Mouse (Mus musculus): ENCODE data around the gene Catip. TPM values are rescaled to one million over a fixed set of nuclear protein-coding genes. Genes with fewer than 3 reads are reported as not detected.

Catip gene
- polyA plus RNA-seq, 1 experiment from 2014 or later = 0.33 TPM

- H3K27ac ChIP-seq (ENCODE audit: low read depth, low read length) = peak overlapping the region; percentile 73
- H3K27me3 ChIP-seq (replicated peaks; ENCODE audit: control insufficient read depth, insufficient read depth, low read length) = no peaks in the 10 kb centered on the region
- peak overlapping the region; percentile 80 for H3K4me2 ChIP-seq (replicated peaks; ENCODE audit: low read depth)
- ATAC-seq = peak; percentile 90
- H3K36me3 ChIP-seq (ENCODE audit: control insufficient read depth, insufficient read depth) = peaks cover 23% of the 10 kb centered on the region
- under 1% methylated on average over 39 of the region's 41 CpGs for WGBS
- no peaks in the 10 kb centered on the region for H3K9me3 ChIP-seq (ENCODE audit: control insufficient read depth)
- H3K4me3 ChIP-seq (ENCODE audit: low read depth, low read length) = peak overlapping the region; percentile 33
- peak; percentile 97 for TF ChIP-seq CTCF (IDR thresholded peaks at IDR 0.05; ENCODE audit: low read depth)
- H3K9ac ChIP-seq (ENCODE audit: low read depth, low read length) = peak overlapping the region; percentile 27
- H3K4me1 ChIP-seq (replicated peaks; ENCODE audit: control insufficient read depth, insufficient read depth, low read length) = no peaks in the 10 kb centered on the region; the same call in 1 of the 2 replicates
Measured at GRCm38 (mm10) chr1:74397268-74397918, 35.5 kb downstream of the Catip start.

GRCm38 (mm10) chr1:74397919-74398451 lies 36.1 kb downstream of the Catip start:
- Histone ChIP-seq H3K27me3 (replicated peaks; ENCODE audit: control insufficient read depth, insufficient read depth, low read length) (no peaks in the 10 kb centered on the region), H3K4me2 (replicated peaks; ENCODE audit: low read depth) (peak overlapping the region; percentile 80), H3K9ac (ENCODE audit: low read depth, low read length) (peak overlapping the region; percentile 27), H3K9me3 (ENCODE audit: control insufficient read depth) (no peaks in the 10 kb centered on the region), H3K27ac (ENCODE audit: low read depth, low read length) (peak overlapping the region; percentile 73), H3K4me1 (replicated peaks; ENCODE audit: control insufficient read depth, insufficient read depth, low read length) (no peaks in the 10 kb centered on the region), H3K36me3 (ENCODE audit: control insufficient read depth, insufficient read depth) (peaks cover 23% of the 10 kb centered on the region), H3K4me3 (ENCODE audit: low read depth, low read length) (peak overlapping the region; percentile 33)
- TF ChIP-seq CTCF (IDR thresholded peaks at IDR 0.05; ENCODE audit: low read depth) = peak; percentile 79
- 8% methylated on average over 11 of the region's 11 CpGs for WGBS
- ATAC-seq = peak; percentile 23

- no peak for TF ChIP-seq CTCF (IDR thresholded peaks at IDR 0.05; ENCODE audit: low read depth)
- peaks cover 2% of the 10 kb centered on the region; the same call in 1 of the 2 replicates for H3K36me3 ChIP-seq (ENCODE audit: control insufficient read depth, insufficient read depth)
- H3K9ac ChIP-seq (ENCODE audit: low read depth, low read length) = no peak overlapping the region
- no peaks in the 10 kb centered on the region for H3K9me3 ChIP-seq (ENCODE audit: control insufficient read depth)
- no peak for ATAC-seq
- no peak overlapping the region for H3K27ac ChIP-seq (ENCODE audit: low read depth, low read length)
- H3K4me3 ChIP-seq (ENCODE audit: low read depth, low read length) = no peak overlapping the region
- no peak overlapping the region for H3K4me2 ChIP-seq (replicated peaks; ENCODE audit: low read depth)
- 67% methylated on average over 3 of the region's 3 CpGs for WGBS
- H3K4me1 ChIP-seq (replicated peaks; ENCODE audit: control insufficient read depth, insufficient read depth, low read length) = no peaks in the 10 kb centered on the region
- no peaks in the 10 kb centered on the region for H3K27me3 ChIP-seq (replicated peaks; ENCODE audit: control insufficient read depth, insufficient read depth, low read length)
Measured at GRCm38 (mm10) chr1:74400531-74400930, 38.6 kb downstream of the Catip start.

GRCm38 (mm10) chr1:74401015-74401702 lies 39.3 kb downstream of the Catip start:
- no peak overlapping the region for H3K9ac ChIP-seq (ENCODE audit: low read depth, low read length)
- no peak overlapping the region for H3K27ac ChIP-seq (ENCODE audit: low read depth, low read length)
- no peak overlapping the region for H3K4me3 ChIP-seq (ENCODE audit: low read depth, low read length)
- no peak overlapping the region for H3K4me2 ChIP-seq (replicated peaks; ENCODE audit: low read depth)
- H3K4me1 ChIP-seq (replicated peaks; ENCODE audit: control insufficient read depth, insufficient read depth, low read length) = no peaks in the 10 kb centered on the region
- TF ChIP-seq CTCF (IDR thresholded peaks at IDR 0.05; ENCODE audit: low read depth) = no peak
- no peaks in the 10 kb centered on the region for H3K27me3 ChIP-seq (replicated peaks; ENCODE audit: control insufficient read depth, insufficient read depth, low read length)
- 60% methylated on average over 16 of the region's 16 CpGs for WGBS
- H3K9me3 ChIP-seq (ENCODE audit: control insufficient read depth) = no peaks in the 10 kb centered on the region
- no peak for ATAC-seq
- no peaks in the 10 kb centered on the region for H3K36me3 ChIP-seq (ENCODE audit: control insufficient read depth, insufficient read depth)

- Histone ChIP-seq H3K27me3 (replicated peaks; ENCODE audit: control insufficient read depth, insufficient read depth, low read length) (no peaks in the 10 kb centered on the region), H3K4me3 (ENCODE audit: low read depth, low read length) (no peak overlapping the region), H3K4me2 (replicated peaks; ENCODE audit: low read depth) (no peak overlapping the region)
Measured at GRCm38 (mm10) chr1:74404206-74404605, 42.3 kb downstream of the Catip start.

More at GRCm38 (mm10) chr1:74404206-74404605, 42.3 kb downstream of the Catip start:
- 70% methylated on average over 4 of the region's 4 CpGs for WGBS
- Histone ChIP-seq H3K4me1 (replicated peaks; ENCODE audit: control insufficient read depth, insufficient read depth, low read length) (no peaks in the 10 kb centered on the region; the same call in 1 of the 2 replicates), H3K9me3 (ENCODE audit: control insufficient read depth) (no peaks in the 10 kb centered on the region), H3K36me3 (ENCODE audit: control insufficient read depth, insufficient read depth) (no peaks in the 10 kb centered on the region), H3K27ac (ENCODE audit: low read depth, low read length) (no peak overlapping the region), H3K9ac (ENCODE audit: low read depth, low read length) (no peak overlapping the region)
- no peak for ATAC-seq
- TF ChIP-seq CTCF (IDR thresholded peaks at IDR 0.05; ENCODE audit: low read depth) = no peak

All from intestine, postnatal 0 days (tissue).